Mouse (Mus musculus) ES-Bruce4 (cell line): Measurements from ENCODE around the gene Zfp652. TPM values are rescaled to one million over a fixed set of nuclear protein-coding genes. Genes with fewer than 3 reads are reported as not detected.

Source experiments
- H3K27ac ChIP-seq: 2 replicates; pipeline ENCODE4 v1.5.1; 2012; ENCODE audit warnings: low read length, inconsistent platforms; ENCODE audit not compliant: insufficient read depth
- H3K27me3 ChIP-seq: 2 replicates; pipeline ENCODE4 v1.6.1; 2012; ENCODE audit warnings: mild to moderate bottlenecking, low read length, inconsistent platforms; ENCODE audit not compliant: control insufficient read depth, poor library complexity, insufficient read depth, severe bottlenecking
- H3K36me3 ChIP-seq: 2 replicates; pipeline ENCODE4 v1.6.1; 2012; ENCODE audit warnings: inconsistent platforms, mild to moderate bottlenecking, low read length, moderate library complexity; ENCODE audit not compliant: control insufficient read depth, poor library complexity, insufficient read depth, severe bottlenecking
- H3K4me1 ChIP-seq: one replicate; pipeline ENCODE4 v1.8.1; 2011; ENCODE audit warnings: low read length; ENCODE audit not compliant: control insufficient read depth, insufficient read depth
- H3K4me3 ChIP-seq: 2 replicates; pipeline ENCODE4 v1.5.1; 2011; ENCODE audit warnings: low read depth, mild to moderate bottlenecking, low read length
- H3K9ac ChIP-seq: 2 replicates; pipeline ENCODE4 v1.6.1; 2012; ENCODE audit warnings: low read depth, mild to moderate bottlenecking, inconsistent platforms; ENCODE audit not compliant: poor library complexity, severe bottlenecking
- H3K9me3 ChIP-seq: replicated peaks from 2 replicates; pipeline ENCODE4 v1.6.1; 2012; ENCODE audit warnings: mild to moderate bottlenecking, low read length, inconsistent platforms; ENCODE audit not compliant: control insufficient read depth, poor library complexity, insufficient read depth, severe bottlenecking
- CTCF ChIP-seq: IDR thresholded peaks from one replicate; pipeline ENCODE4 v1.8.1; 2011; ENCODE audit warnings: low read depth, low read length
- EP300 ChIP-seq: IDR thresholded peaks from 2 replicates; pipeline ENCODE4 v1.6.1; 2011; ENCODE audit warnings: low read depth, low read length; ENCODE audit not compliant: insufficient read depth
- POLR2A ChIP-seq: IDR thresholded peaks from one replicate; pipeline ENCODE4 v1.8.1; 2011; ENCODE audit warnings: low read length; ENCODE audit not compliant: insufficient read depth
- polyA plus RNA-seq: library from polyadenylated mRNA; stranded (reverse); fragments of >200 nt; gene quantifications from 2 replicates; pipeline ENCODE4 v1.2.4, GENCODE M21; 2011; ENCODE audit warnings: low read depth; ENCODE audit not compliant: missing spikeins, insufficient read depth, insufficient read length

Gene Zfp652
- polyA plus RNA-seq, 1 experiment: 41.4 TPM

DNA sequence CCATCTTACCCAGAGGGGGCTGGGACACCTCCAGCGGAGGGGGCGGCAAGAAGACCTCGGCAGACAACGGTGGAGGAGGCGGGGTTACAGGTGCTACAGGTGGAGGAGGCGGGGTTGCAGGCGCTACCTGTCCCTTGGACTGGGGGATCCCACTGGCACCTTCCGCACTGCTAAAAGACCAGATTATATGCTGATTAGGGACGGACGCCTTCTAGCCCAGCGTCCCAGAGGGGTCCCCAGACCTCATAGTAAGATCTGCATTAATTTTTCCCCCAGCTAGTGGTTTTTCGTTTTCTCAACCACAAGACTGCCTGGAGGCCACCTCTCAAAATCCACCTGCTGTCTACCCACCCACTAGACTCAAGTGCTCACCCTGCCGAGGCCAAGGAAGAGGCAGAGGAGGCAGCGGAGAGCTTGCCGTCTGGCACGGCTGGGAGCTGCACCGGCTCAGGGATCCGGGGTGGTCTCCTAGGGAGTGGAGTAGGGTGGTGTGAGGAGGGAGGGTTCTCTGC is 121.2 kb downstream of the Zfp652 start:
- H3K27me3 ChIP-seq: no peaks in the 10 kb centered on the region
- H3K4me3 ChIP-seq: no peak overlapping the region
- no peaks in the 10 kb centered on the region for H3K36me3 ChIP-seq
- no peak overlapping the region for H3K27ac ChIP-seq
- no peak overlapping the region for H3K9ac ChIP-seq
- no peak for TF ChIP-seq CTCF
- TF ChIP-seq EP300: no peak
- no peak for TF ChIP-seq POLR2A
- H3K4me1 ChIP-seq: peaks cover 5% of the 10 kb centered on the region
- H3K9me3 ChIP-seq: no peaks in the 10 kb centered on the region

- Histone ChIP-seq H3K9ac (no peak overlapping the region), H3K27me3 (no peaks in the 10 kb centered on the region), H3K4me1 (peaks cover 5% of the 10 kb centered on the region), H3K27ac (no peak overlapping the region), H3K9me3 (no peaks in the 10 kb centered on the region), H3K4me3 (0 out of 2 replicates have a peak overlapping the region, but pooled peaks have one; percentile 11), H3K36me3 (no peaks in the 10 kb centered on the region)
- TF ChIP-seq EP300 (no peak), POLR2A (no peak), CTCF (no peak)
Observed at GRCm38 (mm10) chr11:95834143-95834667, 121.7 kb downstream of the Zfp652 start.

DNA sequence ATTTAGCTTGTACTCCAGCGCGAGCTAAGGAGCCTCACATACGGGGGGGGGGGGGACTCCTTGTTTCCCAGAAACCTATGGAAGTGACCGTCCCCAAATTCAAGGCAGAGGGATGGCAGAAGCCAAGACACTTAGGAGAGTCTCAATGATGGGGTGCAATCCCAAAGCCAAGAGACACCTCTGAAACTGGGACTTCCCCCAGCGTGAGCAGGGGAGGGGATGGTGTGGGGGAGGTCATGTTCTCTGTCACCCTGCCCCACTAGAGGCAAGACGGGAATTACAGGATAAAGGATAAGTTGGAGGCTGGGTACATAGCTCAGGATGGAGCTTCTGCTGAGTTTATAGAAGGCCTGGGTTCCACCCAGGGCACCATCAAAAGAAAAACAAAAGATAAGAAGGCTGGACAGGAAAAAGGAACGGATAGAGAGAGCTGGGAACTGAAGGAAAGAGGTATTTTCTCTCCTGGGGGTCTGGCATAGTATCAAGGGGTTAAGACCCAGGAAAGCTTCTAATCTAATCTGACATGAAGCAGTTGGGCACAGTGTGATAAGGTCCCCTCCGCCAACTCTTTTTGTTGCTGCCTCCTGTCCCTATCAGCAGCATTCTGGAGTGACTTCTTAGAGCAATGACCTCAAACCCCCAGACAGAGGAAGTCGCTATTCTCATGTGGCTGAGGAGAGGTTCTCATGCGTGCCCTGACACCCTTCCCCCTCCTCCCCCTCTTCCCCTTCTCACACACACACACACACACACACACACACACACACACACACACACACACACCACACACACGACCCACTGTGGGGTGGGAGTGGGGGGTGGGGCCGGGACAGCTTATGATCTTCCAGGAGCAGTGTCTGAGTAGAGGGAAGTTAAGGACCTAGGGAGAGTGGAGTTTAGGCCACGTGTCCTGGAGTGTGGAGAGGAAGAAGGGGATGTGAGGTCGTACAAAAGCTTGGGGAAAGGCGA is 122.6 kb downstream of the Zfp652 start:
- Histone ChIP-seq H3K27ac (no peak overlapping the region), H3K4me1 (peaks cover 5% of the 10 kb centered on the region), H3K9ac (no peak overlapping the region), H3K4me3 (no peak overlapping the region), H3K27me3 (no peaks in the 10 kb centered on the region), H3K9me3 (no peaks in the 10 kb centered on the region), H3K36me3 (no peaks in the 10 kb centered on the region)
- TF ChIP-seq POLR2A (no peak), EP300 (no peak), CTCF (no peak)

- Histone ChIP-seq H3K9me3 (no peaks in the 10 kb centered on the region), H3K9ac (no peak overlapping the region), H3K36me3 (no peaks in the 10 kb centered on the region), H3K4me1 (peaks cover 5% of the 10 kb centered on the region), H3K27me3 (no peaks in the 10 kb centered on the region), H3K4me3 (no peak overlapping the region), H3K27ac (no peak overlapping the region)
- no peak for TF ChIP-seq EP300
- no peak for TF ChIP-seq CTCF
- no peak for TF ChIP-seq POLR2A
Observed at GRCm38 (mm10) chr11:95835832-95836231, 123.4 kb downstream of the Zfp652 start.

GRCm38 (mm10) chr11:95836433-95836832 is 124.0 kb downstream of the Zfp652 start:
- Histone ChIP-seq H3K4me1 (peaks cover 5% of the 10 kb centered on the region), H3K9me3 (no peaks in the 10 kb centered on the region), H3K9ac (no peak overlapping the region), H3K27ac (no peak overlapping the region), H3K36me3 (no peaks in the 10 kb centered on the region), H3K27me3 (no peaks in the 10 kb centered on the region), H3K4me3 (no peak overlapping the region)
- no peak for TF ChIP-seq CTCF

DNA sequence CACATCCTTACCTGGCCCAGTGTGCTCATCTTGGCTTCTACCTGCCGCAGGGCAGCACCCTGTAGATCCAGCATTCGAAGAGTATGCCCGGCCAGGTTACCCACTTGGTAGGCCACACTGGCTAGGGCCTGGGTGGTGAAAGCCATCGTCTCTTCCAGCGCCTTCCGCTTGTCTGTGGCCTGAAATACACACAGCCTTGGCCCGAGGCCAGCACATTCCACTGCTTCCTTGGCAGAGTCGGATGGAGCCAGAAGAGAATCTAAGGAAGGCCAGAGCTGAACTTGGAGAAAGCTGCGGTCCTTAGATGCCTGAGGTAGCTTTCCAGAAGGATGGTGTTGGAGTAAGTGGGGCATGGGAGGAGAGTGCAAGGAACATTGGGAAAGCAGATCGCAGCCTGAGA is 124.6 kb downstream of the Zfp652 start, which contains the start of gene Gngt2:
Gngt2 (plus strand) TSS at position 158 of the 400 bp plus-strand sequence.
- H3K27ac ChIP-seq: no peak within 1 kb of the TSS
- H3K9me3 ChIP-seq: no peaks in the 10 kb centered on the region
- no peak within 1 kb of the TSS for H3K4me3 ChIP-seq
- H3K36me3 ChIP-seq: no peaks in the 10 kb centered on the region
- H3K27me3 ChIP-seq: no peaks in the 10 kb centered on the region
- H3K9ac ChIP-seq: no peak within 1 kb of the TSS
- TF ChIP-seq EP300 (no peak), CTCF (no peak)
- H3K4me1 ChIP-seq: peaks cover 5% of the 10 kb centered on the region
